Mouse (Mus musculus): ENCODE results near the gene Wdfy2.

- TF ChIP-seq CTCF (IDR thresholded peaks at IDR 0.05; ENCODE audit: control insufficient read depth, insufficient read depth, insufficient read length) = no peak
- no peak for TF ChIP-seq MAX (IDR thresholded peaks at IDR 0.05)
- TF ChIP-seq MYOG (IDR thresholded peaks at IDR 0.05; ENCODE audit: control insufficient read depth, extremely low read depth, insufficient read length) = no peak
- TF ChIP-seq USF1 (IDR thresholded peaks at IDR 0.05; ENCODE audit: low read depth) = peak; percentile 91
- no peak for TF ChIP-seq MYOD1 (IDR thresholded peaks at IDR 0.05; ENCODE audit: control insufficient read depth, insufficient read length, low read depth)
Observed at GRCm38 (mm10) chr14:62871932-62872331, 34.5 kb downstream of the Wdfy2 start.
